Mouse (Mus musculus): ENCODE data around the gene Rasgef1b. TPM values are rescaled to one million over a fixed set of nuclear protein-coding genes. Genes with fewer than 3 reads are reported as not detected.

Rasgef1b gene
- polyA plus RNA-seq, 1 experiment from 2014 or later = 31.1 TPM

DNA sequence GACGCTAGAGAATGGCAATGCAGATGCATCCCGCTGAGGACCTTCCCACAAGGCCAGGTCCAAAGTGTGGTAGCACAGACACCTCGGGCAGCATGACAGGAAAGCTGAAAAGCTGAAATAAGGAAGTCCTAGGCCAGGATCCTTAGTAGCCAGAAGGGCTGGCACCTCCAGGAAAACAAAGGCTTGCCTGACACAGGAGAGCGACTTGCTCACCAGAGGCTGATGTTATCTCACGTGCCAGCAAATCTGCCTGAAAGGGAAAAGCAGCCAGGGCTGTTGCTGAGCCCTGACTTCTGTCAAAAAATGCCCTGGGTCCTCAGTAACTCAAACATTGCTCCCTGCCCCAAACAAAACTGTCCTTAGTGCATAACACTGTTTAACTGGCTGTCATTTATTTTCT, 478.0 kb downstream of the Rasgef1b start:
- no peaks in the 10 kb centered on the region for H3K36me3 ChIP-seq (ENCODE audit: control insufficient read depth, insufficient read depth)
- H3K4me3 ChIP-seq (ENCODE audit: low read length) = peak overlapping the region; percentile 79
- peak overlapping the region; percentile 86 for H3K27ac ChIP-seq (ENCODE audit: low read length)
- no peaks in the 10 kb centered on the region for H3K9me3 ChIP-seq (replicated peaks; ENCODE audit: control insufficient read depth, low read length)
- peak overlapping the region; percentile 90 for H3K4me2 ChIP-seq (ENCODE audit: low read depth, low read length)
- peak overlapping the region; percentile 85 for H3K9ac ChIP-seq (ENCODE audit: low read length)
- whole genome bisulfite sequencing = 12% methylated on average over 5 of the region's 5 CpGs
- peaks cover 26% of the 10 kb centered on the region for H3K4me1 ChIP-seq (ENCODE audit: control insufficient read depth, insufficient read depth, low read length)
- H3K27me3 ChIP-seq (ENCODE audit: control insufficient read depth, insufficient read depth, low read length) = no peaks in the 10 kb centered on the region
- no peak for ATAC-seq (replicated peaks; ENCODE audit: extremely low read depth, insufficient read depth, low FRiP score)

DNA sequence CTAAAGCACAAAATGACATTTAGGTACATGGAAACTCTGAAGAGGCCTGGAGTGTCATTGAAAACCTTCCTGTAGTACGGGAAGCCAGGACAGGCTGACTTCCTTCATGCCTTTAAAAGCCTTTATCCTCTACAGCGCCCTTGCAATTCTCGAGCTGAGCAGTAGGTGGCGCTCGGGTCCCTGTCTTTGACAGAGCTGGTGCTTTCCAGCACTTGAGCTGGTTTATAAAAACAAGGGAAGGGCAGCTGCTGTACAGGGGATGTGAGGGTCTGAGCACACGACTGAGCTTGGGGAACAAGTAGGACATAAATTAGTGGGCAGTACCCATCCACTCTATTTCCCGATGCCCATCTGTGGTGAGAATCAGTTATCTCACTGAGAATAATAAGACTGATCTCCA, 480.4 kb downstream of the Rasgef1b start:
- H3K36me3 ChIP-seq (ENCODE audit: control insufficient read depth, insufficient read depth) = no peaks in the 10 kb centered on the region
- H3K4me2 ChIP-seq (ENCODE audit: low read depth, low read length) = peak overlapping the region; percentile 46
- H3K4me1 ChIP-seq (ENCODE audit: control insufficient read depth, insufficient read depth, low read length) = peaks cover 29% of the 10 kb centered on the region
- H3K9me3 ChIP-seq (replicated peaks; ENCODE audit: control insufficient read depth, low read length) = no peaks in the 10 kb centered on the region
- H3K4me3 ChIP-seq (ENCODE audit: low read length) = peak overlapping the region; percentile 0; the same call in 1 of the 2 replicates
- H3K27ac ChIP-seq (ENCODE audit: low read length) = peak overlapping the region; percentile 15; the same call in 1 of the 2 replicates
- ATAC-seq (replicated peaks; ENCODE audit: extremely low read depth, insufficient read depth, low FRiP score) = no peak
- WGBS = 2% methylated on average over 7 of the region's 7 CpGs
- H3K27me3 ChIP-seq (ENCODE audit: control insufficient read depth, insufficient read depth, low read length) = no peaks in the 10 kb centered on the region
- H3K9ac ChIP-seq (ENCODE audit: low read length) = peak overlapping the region; percentile 55

DNA sequence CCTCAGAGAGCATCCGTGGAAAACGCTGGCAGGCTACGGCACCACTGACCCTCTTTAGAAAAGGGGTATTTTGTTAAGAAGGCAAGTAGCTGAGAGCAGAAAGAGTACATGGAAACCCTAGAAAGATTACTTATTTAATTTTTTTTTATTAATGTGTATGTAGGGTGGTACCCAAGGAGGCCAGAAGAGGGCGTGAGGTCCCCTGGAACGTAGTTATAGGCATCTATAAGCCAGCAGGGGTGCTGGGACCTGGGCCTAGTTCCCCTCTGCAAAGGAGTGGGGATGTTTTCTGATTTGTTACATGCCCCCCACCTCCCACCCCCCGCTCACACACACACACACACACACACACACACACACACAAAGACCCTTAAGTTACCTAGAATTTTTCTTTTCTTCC, 480.9 kb downstream of the Rasgef1b start:
- Histone ChIP-seq H3K4me1 (ENCODE audit: control insufficient read depth, insufficient read depth, low read length) (peaks cover 29% of the 10 kb centered on the region), H3K36me3 (ENCODE audit: control insufficient read depth, insufficient read depth) (no peaks in the 10 kb centered on the region), H3K9ac (ENCODE audit: low read length) (0 out of 2 replicates have a peak overlapping the region, but pooled peaks have one; percentile 0), H3K27me3 (ENCODE audit: control insufficient read depth, insufficient read depth, low read length) (no peaks in the 10 kb centered on the region), H3K4me3 (ENCODE audit: low read length) (no peak overlapping the region), H3K27ac (ENCODE audit: low read length) (peak overlapping the region; percentile 4; the same call in 1 of the 2 replicates), H3K4me2 (ENCODE audit: low read depth, low read length) (peak overlapping the region; percentile 32), H3K9me3 (replicated peaks; ENCODE audit: control insufficient read depth, low read length) (no peaks in the 10 kb centered on the region)
- 80% methylated on average over 6 of the region's 6 CpGs for WGBS
- ATAC-seq (replicated peaks; ENCODE audit: extremely low read depth, insufficient read depth, low FRiP score) = no peak

DNA sequence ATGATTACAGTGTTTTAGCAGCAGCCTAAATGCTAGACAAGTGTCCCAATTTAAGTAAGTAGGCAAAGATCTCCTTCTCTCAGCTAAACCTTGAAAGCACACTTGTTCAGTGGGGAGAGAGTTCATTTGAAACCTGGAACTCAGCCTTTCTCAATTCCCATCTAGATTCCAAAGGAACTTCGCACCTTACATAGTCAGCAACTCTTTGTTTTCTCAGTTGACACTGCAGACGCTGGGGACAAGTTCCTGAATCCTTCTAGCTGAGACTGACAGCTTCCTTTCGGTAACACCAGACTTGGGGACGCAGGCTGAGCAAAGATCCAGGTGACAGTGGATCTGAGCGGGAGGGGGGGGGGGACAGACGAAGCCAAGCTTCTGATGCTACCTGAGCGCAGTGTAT, 481.4 kb downstream of the Rasgef1b start:
- H3K27me3 ChIP-seq (ENCODE audit: control insufficient read depth, insufficient read depth, low read length) = no peaks in the 10 kb centered on the region
- no peak for ATAC-seq (replicated peaks; ENCODE audit: extremely low read depth, insufficient read depth, low FRiP score)
- no peaks in the 10 kb centered on the region for H3K9me3 ChIP-seq (replicated peaks; ENCODE audit: control insufficient read depth, low read length)
- peak overlapping the region; percentile 0; the same call in 1 of the 2 replicates for H3K9ac ChIP-seq (ENCODE audit: low read length)
- peaks cover 32% of the 10 kb centered on the region for H3K4me1 ChIP-seq (ENCODE audit: control insufficient read depth, insufficient read depth, low read length)
- H3K4me3 ChIP-seq (ENCODE audit: low read length) = no peak overlapping the region
- peak overlapping the region; percentile 32; the same call in 1 of the 2 replicates for H3K4me2 ChIP-seq (ENCODE audit: low read depth, low read length)
- 53% methylated on average over 7 of the region's 7 CpGs for WGBS
- no peaks in the 10 kb centered on the region for H3K36me3 ChIP-seq (ENCODE audit: control insufficient read depth, insufficient read depth)
- H3K27ac ChIP-seq (ENCODE audit: low read length) = peak overlapping the region; percentile 4; the same call in 1 of the 2 replicates

DNA sequence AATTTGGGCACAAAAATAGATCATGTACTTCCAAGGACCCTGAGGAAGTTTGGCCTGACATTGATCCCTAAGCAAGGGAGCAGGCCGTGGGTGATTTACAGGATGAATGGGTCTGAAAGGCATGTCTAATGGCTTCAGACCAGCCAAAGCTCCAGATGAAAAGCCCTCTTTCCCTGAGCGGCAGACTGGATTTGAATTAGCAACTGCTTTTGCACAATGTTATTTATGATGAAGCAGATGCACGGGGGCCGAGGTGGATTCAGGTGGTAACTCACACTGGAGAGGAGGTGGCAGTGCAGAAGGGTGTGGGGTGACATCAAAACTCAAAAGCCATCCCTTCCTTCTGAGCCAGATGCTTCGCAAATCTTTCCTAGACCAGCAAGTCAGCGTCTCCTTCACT, 481.9 kb downstream of the Rasgef1b start:
- 62% methylated on average over 6 of the region's 6 CpGs for WGBS
- Histone ChIP-seq H3K4me3 (ENCODE audit: low read length) (no peak overlapping the region), H3K27ac (ENCODE audit: low read length) (no peak overlapping the region), H3K4me1 (ENCODE audit: control insufficient read depth, insufficient read depth, low read length) (peaks cover 35% of the 10 kb centered on the region), H3K36me3 (ENCODE audit: control insufficient read depth, insufficient read depth) (no peaks in the 10 kb centered on the region), H3K9ac (ENCODE audit: low read length) (peak overlapping the region; percentile 0; the same call in 1 of the 2 replicates), H3K9me3 (replicated peaks; ENCODE audit: control insufficient read depth, low read length) (no peaks in the 10 kb centered on the region), H3K27me3 (ENCODE audit: control insufficient read depth, insufficient read depth, low read length) (no peaks in the 10 kb centered on the region), H3K4me2 (ENCODE audit: low read depth, low read length) (peak overlapping the region; percentile 11; the same call in 1 of the 2 replicates)
- ATAC-seq (replicated peaks; ENCODE audit: extremely low read depth, insufficient read depth, low FRiP score) = no peak

DNA sequence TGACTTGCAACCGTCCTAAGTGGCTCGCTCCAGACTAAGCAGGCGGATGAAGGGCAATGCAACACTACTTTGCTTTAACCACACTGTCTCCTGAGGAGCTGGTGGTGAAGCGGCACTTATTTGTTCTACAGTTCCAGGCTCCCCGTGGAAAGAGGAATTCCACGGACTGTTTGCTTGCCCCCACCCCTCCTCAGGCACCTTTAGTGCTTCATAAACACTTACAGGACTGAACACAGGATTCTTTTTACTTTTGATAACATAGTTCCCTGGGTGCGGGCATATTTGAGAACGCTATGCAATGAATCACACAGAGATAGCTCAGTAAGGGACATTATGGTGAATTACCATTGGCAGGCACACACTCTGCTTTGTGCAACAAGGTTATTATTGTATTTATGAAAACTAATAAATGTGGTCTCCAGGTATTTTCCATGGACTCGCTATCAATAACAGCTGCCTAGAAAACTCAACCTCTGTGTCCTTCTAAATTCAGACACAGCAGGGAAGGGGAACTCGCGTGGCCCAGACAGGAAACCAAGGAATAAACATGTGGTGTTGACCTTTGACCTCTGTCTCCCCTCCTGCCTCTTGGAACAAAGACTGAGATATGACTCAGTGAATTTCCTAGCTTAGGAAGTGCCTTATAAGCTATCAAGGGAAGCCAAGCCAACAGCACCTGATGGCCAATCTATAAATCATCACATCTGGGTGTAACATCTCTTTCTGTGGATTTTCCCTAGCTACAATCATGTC, 486.7 kb downstream of the Rasgef1b start:
- Histone ChIP-seq H3K27me3 (ENCODE audit: control insufficient read depth, insufficient read depth, low read length) (no peaks in the 10 kb centered on the region), H3K9ac (ENCODE audit: low read length) (no peak overlapping the region), H3K9me3 (replicated peaks; ENCODE audit: control insufficient read depth, low read length) (no peaks in the 10 kb centered on the region), H3K36me3 (ENCODE audit: control insufficient read depth, insufficient read depth) (peaks cover 18% of the 10 kb centered on the region; the same call in 1 of the 2 replicates), H3K4me1 (ENCODE audit: control insufficient read depth, insufficient read depth, low read length) (peaks cover 31% of the 10 kb centered on the region), H3K4me2 (ENCODE audit: low read depth, low read length) (no peak overlapping the region), H3K4me3 (ENCODE audit: low read length) (no peak overlapping the region), H3K27ac (ENCODE audit: low read length) (no peak overlapping the region)
- 62% methylated on average over 11 of the region's 11 CpGs for WGBS
- ATAC-seq (replicated peaks; ENCODE audit: extremely low read depth, insufficient read depth, low FRiP score) = no peak

DNA sequence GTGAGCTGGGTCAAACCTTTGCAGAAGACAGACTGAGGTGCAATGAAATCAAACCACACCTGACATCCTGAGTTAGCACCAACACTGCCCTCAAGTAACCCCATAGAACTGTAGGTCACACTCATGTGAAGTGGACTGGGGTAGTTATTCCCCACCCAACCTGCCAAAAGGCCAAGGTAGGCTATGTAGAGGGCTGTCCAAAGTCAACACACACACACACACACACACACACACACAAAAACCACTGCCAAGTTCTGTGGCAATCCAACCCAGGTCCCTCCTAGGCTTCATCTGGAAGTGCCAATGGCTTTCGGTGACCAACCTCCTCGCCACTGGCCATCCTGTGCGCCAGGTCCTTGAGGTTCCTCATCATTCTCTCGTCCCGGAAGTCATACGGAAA, 488.4 kb downstream of the Rasgef1b start:
- no peaks in the 10 kb centered on the region for H3K27me3 ChIP-seq (ENCODE audit: control insufficient read depth, insufficient read depth, low read length)
- H3K27ac ChIP-seq (ENCODE audit: low read length) = peak overlapping the region; percentile 49
- H3K9ac ChIP-seq (ENCODE audit: low read length) = no peak overlapping the region
- WGBS = 89% methylated on average over 6 of the region's 6 CpGs
- no peak overlapping the region for H3K4me2 ChIP-seq (ENCODE audit: low read depth, low read length)
- H3K4me1 ChIP-seq (ENCODE audit: control insufficient read depth, insufficient read depth, low read length) = peaks cover 23% of the 10 kb centered on the region
- H3K4me3 ChIP-seq (ENCODE audit: low read length) = no peak overlapping the region
- ATAC-seq (replicated peaks; ENCODE audit: extremely low read depth, insufficient read depth, low FRiP score) = no peak
- no peaks in the 10 kb centered on the region for H3K9me3 ChIP-seq (replicated peaks; ENCODE audit: control insufficient read depth, low read length)
- H3K36me3 ChIP-seq (ENCODE audit: control insufficient read depth, insufficient read depth) = peaks cover 29% of the 10 kb centered on the region; the same call in 1 of the 2 replicates

DNA sequence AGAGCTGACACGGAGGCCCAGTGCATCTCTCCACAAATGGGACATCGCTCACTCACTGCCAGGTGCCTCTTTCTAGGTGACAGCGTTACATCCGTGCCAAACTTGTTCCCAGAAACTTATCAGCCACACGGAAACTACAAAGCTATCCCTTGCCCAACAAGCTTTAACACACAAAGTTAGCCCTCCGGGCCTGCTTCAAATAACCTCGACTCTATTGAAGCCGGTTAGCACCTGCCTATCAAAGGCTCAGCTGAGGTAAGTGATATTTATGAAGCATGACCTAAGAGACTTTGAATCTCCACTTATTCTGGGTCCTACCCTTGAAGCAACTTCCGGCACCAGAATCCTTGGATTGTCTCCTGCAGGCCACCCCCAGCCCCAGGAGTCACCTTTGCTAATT, 489.2 kb downstream of the Rasgef1b start:
- no peak overlapping the region for H3K9ac ChIP-seq (ENCODE audit: low read length)
- H3K36me3 ChIP-seq (ENCODE audit: control insufficient read depth, insufficient read depth) = peaks cover 29% of the 10 kb centered on the region; the same call in 1 of the 2 replicates
- H3K4me3 ChIP-seq (ENCODE audit: low read length) = no peak overlapping the region
- H3K4me1 ChIP-seq (ENCODE audit: control insufficient read depth, insufficient read depth, low read length) = peaks cover 23% of the 10 kb centered on the region
- peak overlapping the region; percentile 49 for H3K27ac ChIP-seq (ENCODE audit: low read length)
- ATAC-seq (replicated peaks; ENCODE audit: extremely low read depth, insufficient read depth, low FRiP score) = peak; percentile 58
- no peak overlapping the region for H3K4me2 ChIP-seq (ENCODE audit: low read depth, low read length)
- H3K27me3 ChIP-seq (ENCODE audit: control insufficient read depth, insufficient read depth, low read length) = no peaks in the 10 kb centered on the region
- WGBS = 50% methylated on average over 9 of the region's 9 CpGs
- H3K9me3 ChIP-seq (replicated peaks; ENCODE audit: control insufficient read depth, low read length) = no peaks in the 10 kb centered on the region

DNA sequence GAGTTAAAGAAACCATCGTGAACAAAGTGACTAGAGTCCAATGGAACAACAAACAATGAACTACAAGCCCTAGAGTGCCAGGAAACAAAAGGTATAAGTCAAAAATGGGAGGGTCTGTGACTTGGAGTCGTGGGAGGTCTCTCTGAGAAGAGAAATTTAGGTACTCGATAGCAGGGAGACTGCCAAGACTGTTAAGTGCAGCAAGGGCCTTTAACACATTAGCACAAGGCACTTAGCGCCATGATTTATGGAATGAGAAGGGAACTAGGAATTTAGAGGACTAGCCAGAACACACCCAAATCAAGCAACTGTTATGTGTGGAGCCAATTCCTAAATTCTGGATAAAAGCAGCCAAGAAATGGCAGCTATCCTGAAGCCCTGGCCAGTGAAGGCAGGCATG, 490.7 kb downstream of the Rasgef1b start:
- Histone ChIP-seq H3K9ac (ENCODE audit: low read length) (no peak overlapping the region), H3K36me3 (ENCODE audit: control insufficient read depth, insufficient read depth) (peaks cover 35% of the 10 kb centered on the region; the same call in 1 of the 2 replicates), H3K9me3 (replicated peaks; ENCODE audit: control insufficient read depth, low read length) (no peaks in the 10 kb centered on the region), H3K27me3 (ENCODE audit: control insufficient read depth, insufficient read depth, low read length) (no peaks in the 10 kb centered on the region), H3K4me3 (ENCODE audit: low read length) (no peak overlapping the region), H3K4me1 (ENCODE audit: control insufficient read depth, insufficient read depth, low read length) (peaks cover 30% of the 10 kb centered on the region), H3K27ac (ENCODE audit: low read length) (no peak overlapping the region), H3K4me2 (ENCODE audit: low read depth, low read length) (no peak overlapping the region)
- no peak for ATAC-seq (replicated peaks; ENCODE audit: extremely low read depth, insufficient read depth, low FRiP score)
- WGBS = 80% methylated on average over 4 of the region's 4 CpGs

Data from heart, embryonic 16.5 days (tissue).